Mouse (Mus musculus) kidney, adult 2 months (tissue): ENCODE data around the gene Megf11. TPM values are rescaled to one million over a fixed set of nuclear protein-coding genes. Genes with fewer than 3 reads are reported as not detected.

ENCODE experiments used
- DNase-seq: peaks from one replicate; pipeline ENCODE4 v3.0.0; 2021
- H3K27ac ChIP-seq: fragments of 200-500 bp; 2 replicates; pipeline ENCODE4 v1.5.1; 2012; ENCODE audit warnings: low read depth, low read length, control low read depth, inconsistent platforms; ENCODE audit not compliant: insufficient read depth
- H3K27me3 ChIP-seq: fragments of 200-500 bp; replicated peaks from 2 replicates; pipeline ENCODE4 v1.6.1; 2012; ENCODE audit warnings: mild to moderate bottlenecking, moderate library complexity, low read length, inconsistent platforms; ENCODE audit not compliant: control insufficient read depth, insufficient read depth
- H3K36me3 ChIP-seq: fragments of 200-500 bp; 2 replicates; pipeline ENCODE4 v1.6.1; 2012; ENCODE audit warnings: mild to moderate bottlenecking, moderate library complexity, low read length, inconsistent platforms; ENCODE audit not compliant: control insufficient read depth, insufficient read depth
- H3K4me1 ChIP-seq: fragments of 200-500 bp; 2 replicates; pipeline ENCODE4 v1.6.1; 2011; ENCODE audit warnings: low read length; ENCODE audit not compliant: control insufficient read depth, insufficient read depth
- H3K4me3 ChIP-seq: fragments of 200-500 bp; 2 replicates; pipeline ENCODE4 v1.5.1; 2011; ENCODE audit warnings: mild to moderate bottlenecking, low read depth, low read length, control low read depth; ENCODE audit not compliant: insufficient read depth
- CTCF ChIP-seq: fragments of 200-500 bp; conservative IDR thresholded peaks from 2 replicates; pipeline ENCODE4 v1.5.1; 2011; ENCODE audit warnings: low read depth, mild to moderate bottlenecking, control low read depth, low read length, moderate library complexity, mixed read lengths; ENCODE audit not compliant: insufficient read depth, insufficient read length
- POLR2A ChIP-seq: fragments of 200-500 bp; IDR thresholded peaks from one replicate; pipeline ENCODE4 v1.6.1; 2011; ENCODE audit warnings: low read depth, low read length, control low read depth
- WGBS: fragments of 180-500 bp; shearing (Covaris S2); methylation state at CpG from one replicate; pipeline ENCODE4 v1.1.7; 2018; 5-methylcytosine and 5-hydroxymethylcytosine counted together
- polyA plus RNA-seq: library from polyadenylated mRNA; depleted of rRNA; stranded (reverse); fragments of >200 nt; gene quantifications from 2 replicates; pipeline ENCODE4 v1.2.3, GENCODE M21; 2012

Gene Megf11
- polyA plus RNA-seq, 1 experiment = 0.16 TPM

DNA sequence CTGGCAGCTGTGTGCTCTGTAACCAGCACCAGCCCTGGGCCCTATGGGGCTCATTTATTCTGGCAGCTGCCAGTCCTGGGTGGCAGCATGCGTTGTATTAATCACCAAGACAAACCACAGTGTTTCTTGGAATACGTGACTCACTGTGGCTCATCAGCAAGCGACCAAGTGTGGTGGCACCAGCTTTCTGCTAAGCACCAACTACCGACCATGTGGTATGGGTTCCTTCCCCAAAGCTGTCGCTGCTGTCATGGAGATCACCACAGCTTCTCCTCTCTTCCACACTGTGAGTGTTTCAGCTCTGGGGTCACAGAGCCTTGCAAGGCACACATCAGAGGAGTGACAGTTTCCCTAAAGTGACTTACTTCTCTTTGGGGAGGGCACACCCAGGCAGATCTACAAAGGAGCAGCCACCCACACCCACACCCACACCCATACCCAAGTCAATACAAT lies 178.9 kb downstream of the Megf11 start:
- Histone ChIP-seq H3K4me3 (no peak overlapping the region), H3K4me1 (no peaks in the 10 kb centered on the region), H3K36me3 (no peaks in the 10 kb centered on the region), H3K27me3 (no peaks in the 10 kb centered on the region), H3K27ac (no peak overlapping the region)
- 94% methylated on average over 5 of the region's 5 CpGs for WGBS
- no peak for TF ChIP-seq CTCF
- no peak for TF ChIP-seq POLR2A
- no peak for DNase-seq

DNA sequence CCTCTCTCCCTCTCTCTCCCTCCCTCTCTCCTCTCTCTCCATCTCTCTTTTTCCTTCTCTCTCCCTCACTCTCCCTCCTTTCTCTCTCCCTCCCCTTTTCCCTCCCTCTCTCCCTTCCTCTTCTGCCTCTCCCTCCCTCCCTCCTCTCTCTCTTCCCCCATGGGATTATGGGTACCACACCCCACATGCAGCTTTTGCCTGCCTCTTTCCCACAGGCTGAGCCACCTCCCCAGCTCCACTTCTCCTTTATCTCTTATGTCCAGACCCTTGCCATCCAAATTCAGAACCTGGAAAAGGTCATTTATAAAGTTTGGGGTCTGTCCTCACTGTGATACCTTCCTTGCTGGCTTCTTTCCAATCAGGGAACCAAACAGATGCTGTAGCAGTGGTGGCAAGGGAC lies 180.5 kb downstream of the Megf11 start:
- Histone ChIP-seq H3K4me3 (no peak overlapping the region), H3K4me1 (no peaks in the 10 kb centered on the region), H3K27ac (no peak overlapping the region), H3K36me3 (no peaks in the 10 kb centered on the region), H3K27me3 (no peaks in the 10 kb centered on the region)
- DNase-seq = no peak
- TF ChIP-seq CTCF (no peak), POLR2A (no peak)

- TF ChIP-seq CTCF (no peak), POLR2A (no peak)
- Histone ChIP-seq H3K27me3 (no peaks in the 10 kb centered on the region), H3K36me3 (no peaks in the 10 kb centered on the region), H3K4me3 (no peak overlapping the region), H3K27ac (no peak overlapping the region), H3K4me1 (no peaks in the 10 kb centered on the region)
- WGBS = 61% methylated on average over 2 of the region's 2 CpGs
- DNase-seq = no peak
Observed at GRCm38 (mm10) chr9:64566376-64566775, 180.9 kb downstream of the Megf11 start.

DNA sequence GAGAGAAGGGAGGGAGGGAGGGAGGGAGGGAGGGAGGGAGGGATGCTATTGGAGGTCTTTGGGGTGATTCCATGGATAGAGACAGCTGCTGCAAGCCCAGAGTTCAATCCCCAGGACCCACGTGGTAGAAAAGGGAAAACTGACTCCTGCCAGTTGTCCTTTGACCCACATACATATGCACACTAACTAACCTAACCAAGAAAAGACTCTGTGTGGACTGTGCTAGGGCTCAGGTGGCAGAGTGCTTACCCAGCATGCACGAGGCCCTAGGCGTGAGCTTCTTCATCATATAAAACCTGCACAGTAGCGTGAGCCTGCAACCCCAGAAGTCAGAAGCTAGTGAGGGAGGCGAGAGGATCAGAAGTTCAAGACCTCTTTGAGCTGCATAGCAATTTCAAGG lies 182.1 kb downstream of the Megf11 start:
- Histone ChIP-seq H3K36me3 (no peaks in the 10 kb centered on the region), H3K27ac (no peak overlapping the region), H3K27me3 (no peaks in the 10 kb centered on the region), H3K4me3 (no peak overlapping the region), H3K4me1 (no peaks in the 10 kb centered on the region)
- TF ChIP-seq CTCF = no peak
- TF ChIP-seq POLR2A = no peak
- 45% methylated on average over 5 of the region's 5 CpGs for WGBS
- DNase-seq = peak; percentile 26

- no peak for DNase-seq
- 62% methylated on average over 8 of the region's 8 CpGs for WGBS
- TF ChIP-seq CTCF (no peak), POLR2A (no peak)
- Histone ChIP-seq H3K36me3 (no peaks in the 10 kb centered on the region), H3K4me3 (no peak overlapping the region), H3K4me1 (no peaks in the 10 kb centered on the region), H3K27ac (no peak overlapping the region), H3K27me3 (no peaks in the 10 kb centered on the region)
Observed at GRCm38 (mm10) chr9:64568467-64569260, 183.2 kb downstream of the Megf11 start.

GRCm38 (mm10) chr9:64570448-64570847 lies 185.0 kb downstream of the Megf11 start:
- no peaks in the 10 kb centered on the region for H3K36me3 ChIP-seq
- no peaks in the 10 kb centered on the region for H3K4me1 ChIP-seq
- TF ChIP-seq CTCF (no peak), POLR2A (no peak)
- no peak for DNase-seq
- 81% methylated on average over 4 of the region's 4 CpGs for WGBS
- no peak overlapping the region for H3K4me3 ChIP-seq
- H3K27me3 ChIP-seq = no peaks in the 10 kb centered on the region
- no peak overlapping the region for H3K27ac ChIP-seq

DNA sequence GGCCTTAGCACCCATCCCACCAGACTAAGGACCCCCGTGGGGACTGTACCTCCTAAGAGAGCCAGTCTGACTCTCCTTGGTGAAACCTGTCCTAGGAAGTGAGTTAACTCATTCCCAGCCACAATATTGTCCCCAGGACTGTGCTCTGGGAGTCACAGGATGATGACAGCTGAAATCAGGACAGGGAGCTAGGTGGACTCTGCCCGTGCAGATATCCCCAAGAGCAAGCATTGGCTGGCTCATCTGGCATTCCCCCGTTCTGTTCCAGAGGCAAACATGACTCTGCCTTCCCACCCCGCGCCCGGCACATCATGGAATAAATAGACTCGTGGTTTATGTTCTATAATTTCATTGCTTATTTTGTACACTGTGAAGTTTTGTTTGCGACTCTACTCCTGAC lies 185.7 kb downstream of the Megf11 start:
- Histone ChIP-seq H3K27me3 (no peaks in the 10 kb centered on the region), H3K4me3 (no peak overlapping the region), H3K4me1 (no peaks in the 10 kb centered on the region), H3K36me3 (no peaks in the 10 kb centered on the region), H3K27ac (no peak overlapping the region)
- DNase-seq = no peak
- WGBS = 92% methylated on average over 8 of the region's 8 CpGs
- no peak for TF ChIP-seq POLR2A
- TF ChIP-seq CTCF = no peak
